Mouse (Mus musculus) bone marrow macrophage, adult 2 months (primary cell): ENCODE data around the gene Psmd13.

Experiments
- CTCF ChIP-seq: IDR thresholded peaks from 2 replicates; pipeline ENCODE4 v1.5.1; 2012; ENCODE audit warnings: low read depth, mild to moderate bottlenecking, low read length, moderate library complexity
- POLR2A ChIP-seq: IDR thresholded peaks from 2 replicates; pipeline ENCODE4 v1.6.1; 2012; ENCODE audit warnings: mild to moderate bottlenecking, low read depth, low read length, borderline replicate concordance

- TF ChIP-seq CTCF (peak; percentile 68), POLR2A (no peak)
Observed at GRCm38 (mm10) chr7:140908634-140909107, 26.9 kb downstream of the Psmd13 start.
